Mouse (Mus musculus) layer of hippocampus, adult 11-12 months (tissue): Measurements from ENCODE around the gene Anapc15.
A peak's percentile ranks its signal among the peaks of the same experiment; 100 is the strongest.

Source experiments
- DNase-seq: peaks from one replicate; pipeline ENCODE4 v3.0.0; 2022; ENCODE audit warnings: low spot score

Gene Anapc15

DNA sequence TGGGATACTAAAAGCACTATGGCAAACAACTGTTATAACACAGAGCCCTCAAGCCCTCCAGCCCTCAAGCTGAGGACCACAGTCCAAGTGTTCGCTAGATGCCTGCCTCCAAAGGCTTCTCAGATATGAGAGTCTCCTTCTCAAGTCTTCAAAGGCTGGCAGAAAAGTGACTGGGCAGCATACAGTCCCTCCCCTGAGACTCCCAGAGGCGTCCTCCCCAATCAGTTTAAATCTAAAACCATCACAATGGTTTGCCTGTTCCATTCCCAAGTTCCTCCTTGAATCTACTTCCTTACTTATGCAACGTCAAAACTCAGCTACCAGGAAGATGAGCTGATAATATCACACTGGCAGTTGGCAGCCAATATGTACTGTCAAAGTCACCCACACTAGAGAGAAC is at the start of gene Anapc15:
Anapc15 (plus strand) TSS at position 301 of the 400 bp plus-strand sequence.
- DNase-seq, result no peak

GRCm38 (mm10) chr7:101817861-101818401 is 45.6 kb upstream of the Anapc15 start, which contains the start of gene Phox2a:
Gene Phox2a (plus strand): TSS chr7:101818313.
- DNase-seq, result no peak

- no peak for DNase-seq
Measured at GRCm38 (mm10) chr7:101820295-101821030, 43.1 kb upstream of the Anapc15 start.

DNA sequence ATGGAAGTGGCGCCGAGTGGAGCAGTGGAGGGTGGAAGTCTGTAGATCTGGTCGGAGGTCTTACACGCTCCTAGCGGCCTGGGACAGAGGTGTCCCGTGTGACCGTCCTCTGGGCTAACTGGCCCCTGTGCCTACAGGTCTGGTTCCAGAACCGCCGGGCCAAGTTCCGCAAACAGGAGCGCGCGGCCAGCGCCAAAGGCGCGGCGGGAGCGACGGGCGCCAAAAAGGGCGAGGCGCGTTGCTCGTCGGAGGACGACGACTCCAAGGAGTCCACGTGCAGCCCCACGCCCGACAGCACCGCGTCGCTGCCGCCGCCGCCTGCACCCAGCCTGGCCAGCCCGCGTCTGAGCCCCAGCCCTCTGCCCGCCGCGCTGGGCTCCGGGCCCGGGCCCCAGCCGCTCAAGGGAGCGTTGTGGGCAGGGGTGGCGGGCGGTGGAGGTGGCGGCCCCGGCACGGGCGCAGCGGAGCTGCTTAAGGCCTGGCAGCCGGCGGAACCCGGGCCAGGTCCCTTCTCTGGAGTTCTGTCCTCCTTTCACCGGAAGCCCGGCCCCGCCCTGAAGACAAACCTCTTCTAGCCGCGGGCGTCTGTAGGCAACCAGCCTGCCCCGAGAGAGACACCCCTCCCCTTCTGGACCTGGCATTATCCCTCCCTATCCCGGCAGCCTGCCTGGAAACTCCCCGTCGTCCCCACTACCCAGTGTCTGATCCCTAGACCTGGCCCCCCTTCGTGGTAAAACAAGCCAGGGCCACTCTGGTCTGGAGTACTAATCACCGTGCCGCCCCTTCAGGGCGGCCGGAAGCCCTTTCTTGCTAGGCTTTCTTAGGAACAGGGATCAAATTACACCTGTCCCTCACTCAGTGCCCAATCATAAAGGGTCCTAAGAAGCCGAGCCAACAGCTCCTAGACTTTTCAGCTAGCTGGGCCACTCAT is 41.7 kb upstream of the Anapc15 start:
- DNase-seq, result peak; percentile 12

- DNase-seq, result no peak
Measured at GRCm38 (mm10) chr7:101822836-101823757, 40.4 kb upstream of the Anapc15 start.

GRCm38 (mm10) chr7:101823758-101824630 is 39.5 kb upstream of the Anapc15 start:
- DNase-seq, result no peak

GRCm38 (mm10) chr7:101830373-101830772 is 33.1 kb upstream of the Anapc15 start:
- no peak for DNase-seq

- DNase-seq, result no peak
Measured at GRCm38 (mm10) chr7:101831437-101831836, 32.1 kb upstream of the Anapc15 start.

DNA sequence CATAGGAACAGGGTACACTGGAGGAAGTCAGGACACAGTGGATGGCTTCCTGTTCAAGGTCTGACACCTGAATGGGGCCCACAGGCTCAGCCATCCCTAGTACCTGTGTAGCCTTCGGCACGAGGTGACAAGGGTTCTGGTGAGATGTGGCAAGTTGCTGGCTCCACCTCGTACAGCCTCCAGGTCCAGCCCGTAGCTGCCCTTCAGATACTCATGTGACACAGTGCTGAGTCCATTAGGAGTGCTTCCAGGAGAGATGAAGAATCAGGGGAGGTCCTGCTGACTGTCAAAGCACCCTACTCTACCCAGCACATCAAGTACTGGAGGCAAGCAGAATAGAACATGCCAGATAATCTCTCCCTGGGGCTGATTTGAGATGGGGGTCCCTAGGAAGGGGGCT is 31.1 kb upstream of the Anapc15 start:
- no peak for DNase-seq

GRCm38 (mm10) chr7:101833352-101833751 is 30.2 kb upstream of the Anapc15 start:
- no peak for DNase-seq

DNA sequence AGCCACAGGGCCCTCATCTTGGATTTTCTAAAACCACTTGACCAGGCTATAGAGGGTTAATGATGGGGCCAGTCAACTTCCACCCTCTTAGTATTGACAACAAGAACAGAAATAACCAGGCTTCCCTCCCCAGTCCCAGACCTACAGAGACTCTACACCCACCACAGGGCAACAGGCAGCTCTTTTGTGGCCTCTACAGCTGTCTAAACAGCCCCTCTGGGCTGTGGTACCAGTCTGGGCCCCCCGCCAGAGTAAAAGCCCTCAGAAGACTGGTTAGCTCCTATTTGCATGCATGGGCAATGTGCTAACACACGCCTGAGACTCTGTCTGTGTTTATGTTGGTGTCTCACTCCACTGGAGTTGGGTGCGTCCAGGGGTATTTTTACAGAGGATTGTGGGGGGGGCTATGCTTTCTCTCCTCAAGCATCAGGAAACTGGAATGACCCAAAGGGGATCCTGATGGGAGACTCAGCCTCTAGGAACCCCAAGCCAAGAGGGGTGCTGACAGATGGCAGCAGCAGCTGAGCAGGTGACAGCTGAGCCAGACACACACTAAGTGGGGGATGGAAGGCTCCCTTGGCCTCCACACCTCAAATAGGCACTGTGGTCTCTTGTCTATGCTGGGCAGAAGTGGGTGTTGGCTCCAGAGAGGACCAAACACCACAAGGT is 29.5 kb upstream of the Anapc15 start:
- DNase-seq, result no peak

DNA sequence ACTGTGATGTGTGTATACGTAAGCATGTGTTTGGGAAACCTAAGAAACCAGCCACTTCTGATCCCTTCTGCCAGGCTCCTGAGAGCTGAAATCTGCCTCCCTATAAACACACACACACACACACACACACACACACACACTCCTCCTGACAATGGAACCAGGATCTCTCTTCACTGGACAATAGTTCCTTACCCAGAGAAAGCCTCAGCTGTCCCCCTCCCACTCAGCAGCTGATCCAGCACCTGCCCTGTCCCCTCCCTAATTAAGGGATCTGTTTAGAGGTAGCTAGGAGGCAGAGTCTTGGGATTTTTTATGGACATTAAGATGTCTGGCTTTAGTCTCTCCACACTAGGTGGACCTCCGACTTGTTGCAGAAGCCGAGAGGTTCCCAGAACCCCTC is 28.6 kb upstream of the Anapc15 start:
- no peak for DNase-seq

- DNase-seq, result no peak
Measured at GRCm38 (mm10) chr7:101835457-101836109, 27.9 kb upstream of the Anapc15 start.

DNA sequence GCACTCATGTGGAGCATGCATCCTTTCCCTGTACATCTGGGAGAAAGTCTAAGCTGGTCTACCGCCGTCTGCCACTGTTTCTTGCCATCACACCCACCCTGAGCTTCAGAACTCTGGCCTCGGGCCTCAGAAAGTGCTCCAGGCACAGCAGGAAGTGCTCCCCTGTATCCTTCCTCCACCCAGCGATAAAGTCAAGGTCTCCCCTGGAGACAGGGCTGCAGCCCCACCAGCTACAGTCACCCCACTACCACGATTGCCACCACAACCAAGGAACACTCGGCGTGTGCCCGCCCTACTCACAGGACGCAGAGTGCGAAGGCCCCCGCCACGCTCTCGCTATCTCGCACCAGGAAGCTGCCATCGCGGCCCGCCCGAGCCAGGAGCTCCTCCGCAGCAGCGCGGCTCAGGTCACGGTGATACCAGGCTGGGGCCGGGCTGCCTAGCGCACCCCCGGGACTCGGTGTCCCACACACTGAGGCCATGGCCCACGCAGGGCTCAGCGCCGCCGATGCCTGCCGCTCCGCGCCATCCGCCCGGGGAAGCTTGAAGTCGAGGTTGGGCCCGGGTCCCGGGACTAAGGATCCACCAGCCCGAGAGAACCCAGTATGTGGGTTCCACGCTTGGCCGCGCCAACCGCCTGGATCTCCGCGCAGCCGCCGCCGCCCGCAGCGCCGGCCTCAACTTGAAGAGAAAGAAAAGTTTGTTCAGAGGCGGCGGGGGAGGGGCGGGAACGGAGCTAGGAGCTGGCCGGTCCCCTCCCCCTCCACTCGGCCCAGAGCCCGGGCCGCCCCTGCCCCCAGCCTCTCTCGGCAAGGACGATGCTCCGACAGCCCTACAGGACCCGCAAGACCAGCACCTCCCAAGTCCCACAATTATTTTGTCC is 27.0 kb upstream of the Anapc15 start:
- peak; percentile 41 for DNase-seq

DNA sequence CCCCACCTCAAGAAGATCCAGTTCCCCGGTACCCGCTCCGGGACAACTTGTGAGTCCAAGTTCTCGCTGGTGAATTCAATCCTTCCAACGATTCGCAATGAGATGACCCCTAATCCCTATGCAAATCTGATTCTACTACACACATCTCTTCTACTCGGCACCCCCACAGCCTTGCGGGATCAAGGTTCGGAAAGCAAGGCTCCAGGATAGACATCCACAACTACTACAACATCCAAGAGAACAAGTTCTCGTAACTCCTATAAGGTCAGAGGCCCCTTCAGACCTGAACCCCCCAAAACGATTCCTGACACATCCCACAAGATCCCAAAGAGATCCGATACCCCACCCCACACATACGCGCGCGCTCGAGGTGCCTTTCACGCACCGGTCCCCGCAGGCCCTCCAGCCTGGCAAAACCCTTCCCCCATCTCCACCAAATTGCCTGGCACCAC is 26.3 kb upstream of the Anapc15 start:
- no peak for DNase-seq

- DNase-seq, result peak; percentile 78
Measured at GRCm38 (mm10) chr7:101837606-101838471, 25.7 kb upstream of the Anapc15 start, which contains the start of gene Inppl1. Gene Inppl1 (minus strand): TSS chr7:101838229.

GRCm38 (mm10) chr7:101844186-101844585 is 19.3 kb upstream of the Anapc15 start:
- DNase-seq, result no peak
